Mouse (Mus musculus): ENCODE data around the gene Mex3d.

Gene Mex3d

GRCm38 (mm10) chr10:80387522-80387959, at the start of gene Mex3d:
TSS of gene Mex3d (minus strand) at chr10:80387659.
- peak; percentile 71 for DNase-seq (ENCODE audit: low read depth, low spot score)

- peak; percentile 38 for DNase-seq (ENCODE audit: low read depth, low spot score)
Observed at GRCm38 (mm10) chr10:80436276-80436675, 48.8 kb upstream of the Mex3d start.

GRCm38 (mm10) chr10:80435764-80436163, 48.3 kb upstream of the Mex3d start:
- peak; percentile 83 for DNase-seq (ENCODE audit: low read depth, low spot score)

- DNase-seq (ENCODE audit: low read depth, low spot score), result no peak
Observed at GRCm38 (mm10) chr10:80434823-80435222, 47.4 kb upstream of the Mex3d start.

- no peak for DNase-seq (ENCODE audit: low read depth, low spot score)
Observed at GRCm38 (mm10) chr10:80434233-80434592, 46.8 kb upstream of the Mex3d start.

GRCm38 (mm10) chr10:80433513-80434232, 46.2 kb upstream of the Mex3d start, which contains the start of gene Tcf3:
TSS of gene Tcf3 (minus strand) at chr10:80433647.
- DNase-seq (ENCODE audit: low read depth, low spot score), result peak; percentile 99

- no peak for DNase-seq (ENCODE audit: low read depth, low spot score)
Observed at GRCm38 (mm10) chr10:80432936-80433512, 45.6 kb upstream of the Mex3d start.

- DNase-seq (ENCODE audit: low read depth, low spot score), result no peak
Observed at GRCm38 (mm10) chr10:80432387-80432785, 44.9 kb upstream of the Mex3d start.

GRCm38 (mm10) chr10:80431570-80432386, 44.3 kb upstream of the Mex3d start:
- DNase-seq (ENCODE audit: low read depth, low spot score), result no peak

GRCm38 (mm10) chr10:80430375-80430980, 43.0 kb upstream of the Mex3d start:
- no peak for DNase-seq (ENCODE audit: low read depth, low spot score)

- DNase-seq (ENCODE audit: low read depth, low spot score), result no peak
Observed at GRCm38 (mm10) chr10:80429800-80430199, 42.3 kb upstream of the Mex3d start.

- DNase-seq (ENCODE audit: low read depth, low spot score), result no peak
Observed at GRCm38 (mm10) chr10:80425041-80425440, 37.6 kb upstream of the Mex3d start.

- no peak for DNase-seq (ENCODE audit: low read depth, low spot score)
Observed at GRCm38 (mm10) chr10:80423562-80423961, 36.1 kb upstream of the Mex3d start.

GRCm38 (mm10) chr10:80421651-80422472, 34.4 kb upstream of the Mex3d start:
- DNase-seq (ENCODE audit: low read depth, low spot score), result no peak

- DNase-seq (ENCODE audit: low read depth, low spot score), result no peak
Observed at GRCm38 (mm10) chr10:80421208-80421607, 33.7 kb upstream of the Mex3d start.

- no peak for DNase-seq (ENCODE audit: low read depth, low spot score)
Observed at GRCm38 (mm10) chr10:80420729-80421128, 33.3 kb upstream of the Mex3d start.

GRCm38 (mm10) chr10:80419419-80419818, 32.0 kb upstream of the Mex3d start:
- DNase-seq (ENCODE audit: low read depth, low spot score), result no peak

GRCm38 (mm10) chr10:80418311-80418710, 30.9 kb upstream of the Mex3d start:
- DNase-seq (ENCODE audit: low read depth, low spot score), result peak; percentile 70

- no peak for DNase-seq (ENCODE audit: low read depth, low spot score)
Observed at GRCm38 (mm10) chr10:80417841-80418240, 30.4 kb upstream of the Mex3d start.

GRCm38 (mm10) chr10:80417371-80417770, 29.9 kb upstream of the Mex3d start:
- no peak for DNase-seq (ENCODE audit: low read depth, low spot score)

GRCm38 (mm10) chr10:80415566-80415965, 28.1 kb upstream of the Mex3d start:
- no peak for DNase-seq (ENCODE audit: low read depth, low spot score)
